Mouse (Mus musculus) MEL (cell line): ENCODE measurements around the gene Vmn1r210. TPM values are rescaled to one million over a fixed set of nuclear protein-coding genes. Genes with fewer than 3 reads are reported as not detected.

Experiments used
- DNase-seq: peaks from one replicate; pipeline ENCODE4 v3.0.0; 2011; ENCODE audit warnings: low read depth, low spot score
- H3K27ac ChIP-seq: 2 replicates; pipeline ENCODE4 v1.5.1; 2012; ENCODE audit warnings: low read depth, mild to moderate bottlenecking, control low read depth, low read length, moderate library complexity; ENCODE audit not compliant: control insufficient read depth
- H3K27me3 ChIP-seq, 2 experiments: fragments of 150-350 bp in 1 of 2; sonication (generic) in 1 of 2; 2 replicates each; pipeline ENCODE4 v1.6.1; 2012; ENCODE audit warnings: low read length in 2 of 2, mild to moderate bottlenecking in 2 of 2, improper control_type of control experiment in 1 of 2, moderate library complexity in 1 of 2; ENCODE audit not compliant: insufficient read depth in 2 of 2, control insufficient read depth in 1 of 2
- H3K36me3 ChIP-seq, 2 experiments: 2 replicates each; pipeline ENCODE4 v1.6.1; 2012 to 2014; ENCODE audit warnings: low read length in 2 of 2, improper control_type of control experiment in 1 of 2, inconsistent platforms in 1 of 2, mild to moderate bottlenecking in 1 of 2; ENCODE audit not compliant: insufficient read depth in 2 of 2, control insufficient read depth in 1 of 2
- H3K4me1 ChIP-seq, 2 experiments: fragments of 150-350 bp in 1 of 2; sonication (generic) in 1 of 2; 2 replicates each; pipeline ENCODE4 v1.6.1; 2012; ENCODE audit warnings: low read length in 2 of 2, improper control_type of control experiment in 1 of 2, mild to moderate bottlenecking in 1 of 2; ENCODE audit not compliant: insufficient read depth in 2 of 2, control insufficient read depth in 1 of 2
- H3K4me3 ChIP-seq, 2 experiments: fragments of 150-350 bp in 1 of 2; sonication (generic) in 1 of 2; 2 replicates each; pipeline ENCODE4 v1.5.1; 2012; ENCODE audit warnings: low read depth in 2 of 2, low read length in 2 of 2, mild to moderate bottlenecking in 2 of 2, moderate library complexity in 2 of 2, control low read depth in 1 of 2, improper control_type of control experiment in 1 of 2; ENCODE audit not compliant: control insufficient read depth in 1 of 2, insufficient read depth in 1 of 2
- H3K79me2 ChIP-seq: 2 replicates; pipeline ENCODE4 v1.6.1; 2012; ENCODE audit warnings: mild to moderate bottlenecking, low read length, moderate library complexity; ENCODE audit not compliant: control insufficient read depth, poor library complexity, insufficient read depth
- H3K9ac ChIP-seq: 2 replicates; pipeline ENCODE4 v1.6.1; 2012; ENCODE audit warnings: low read depth, mild to moderate bottlenecking, control low read depth, low read length, moderate library complexity; ENCODE audit not compliant: control insufficient read depth, poor library complexity, severe bottlenecking
- H3K9me3 ChIP-seq: fragments of 150-350 bp; sonication (generic); replicated peaks from 2 replicates; pipeline ENCODE4 v1.6.1; 2012; ENCODE audit warnings: mild to moderate bottlenecking, low read length, improper control_type of control experiment, moderate library complexity; ENCODE audit not compliant: insufficient read depth
- CHD1 ChIP-seq: IDR thresholded peaks from 2 replicates; pipeline ENCODE4 v1.6.1; 2012; ENCODE audit warnings: low read depth, mild to moderate bottlenecking, inconsistent platforms, low read length, improper control_type of control experiment
- CTCF ChIP-seq, 3 experiments: IDR thresholded peaks in 2 of 3; conservative IDR thresholded peaks in 1 of 3; 2 replicates each; pipeline ENCODE4 v1.5.1; 2011 to 2012; ENCODE audit warnings: low read length in 3 of 3, low read depth in 2 of 3, mild to moderate bottlenecking in 2 of 3, improper control_type of control experiment in 1 of 3, inconsistent platforms in 1 of 3, mixed read lengths in 1 of 3, moderate library complexity in 1 of 3; ENCODE audit not compliant: control insufficient read depth in 1 of 3, insufficient read depth in 1 of 3, poor library complexity in 1 of 3, severe bottlenecking in 1 of 3
- GATA1 ChIP-seq: IDR thresholded peaks from 2 replicates; pipeline ENCODE4 v1.6.1; 2011; ENCODE audit warnings: low read depth, low read length, improper control_type of control experiment
- HCFC1 ChIP-seq: IDR thresholded peaks from 2 replicates; pipeline ENCODE4 v1.6.1; 2012; ENCODE audit warnings: low read depth, mild to moderate bottlenecking, inconsistent platforms, low read length, improper control_type of control experiment, moderate library complexity
- JUND ChIP-seq: IDR thresholded peaks from 2 replicates; pipeline ENCODE4 v1.6.1; 2011; ENCODE audit warnings: low read depth, mild to moderate bottlenecking, improper control_type of control experiment, low read length
- KAT2A ChIP-seq: conservative IDR thresholded peaks from 2 replicates; pipeline ENCODE4 v1.6.1; 2012; ENCODE audit warnings: low read depth, low read length, improper control_type of control experiment, inconsistent platforms
- MAZ ChIP-seq: IDR thresholded peaks from 2 replicates; pipeline ENCODE4 v1.6.1; 2012; ENCODE audit warnings: low read depth, mild to moderate bottlenecking, inconsistent platforms, low read length, improper control_type of control experiment
- MXI1 ChIP-seq: IDR thresholded peaks from 2 replicates; pipeline ENCODE4 v1.6.1; 2011; ENCODE audit warnings: mild to moderate bottlenecking, low read depth, low read length, improper control_type of control experiment
- MYB ChIP-seq: IDR thresholded peaks from 2 replicates; pipeline ENCODE4 v1.6.1; 2011; ENCODE audit warnings: mild to moderate bottlenecking, low read depth, low read length, improper control_type of control experiment
- NELFE ChIP-seq: IDR thresholded peaks from 2 replicates; pipeline ENCODE4 v1.6.1; 2011; ENCODE audit warnings: low read depth, low read length, improper control_type of control experiment
- POLR2AphosphoS2 ChIP-seq: IDR thresholded peaks from 2 replicates; pipeline ENCODE4 v1.6.1; 2011; ENCODE audit warnings: low read length, improper control_type of control experiment
- RAD21 ChIP-seq: IDR thresholded peaks from 2 replicates; pipeline ENCODE4 v1.6.1; 2011; ENCODE audit warnings: mild to moderate bottlenecking, low read depth, low read length, improper control_type of control experiment
- SIN3A ChIP-seq: IDR thresholded peaks from 2 replicates; pipeline ENCODE4 v1.6.1; 2012; ENCODE audit warnings: low read length, improper control_type of control experiment, inconsistent platforms
- SMC3 ChIP-seq: IDR thresholded peaks from 2 replicates; pipeline ENCODE4 v1.6.1; 2011; ENCODE audit warnings: low read depth, low read length, improper control_type of control experiment
- TAL1 ChIP-seq: IDR thresholded peaks from 2 replicates; pipeline ENCODE4 v1.6.1; 2012; ENCODE audit warnings: mild to moderate bottlenecking, inconsistent platforms, low read length, moderate library complexity, mixed read lengths
- UBTF ChIP-seq: IDR thresholded peaks from 2 replicates; pipeline ENCODE4 v1.6.1; 2012; ENCODE audit warnings: low read depth, mild to moderate bottlenecking, inconsistent platforms, low read length, improper control_type of control experiment, moderate library complexity, borderline replicate concordance; ENCODE audit not compliant: insufficient read depth
- USF2 ChIP-seq, 2 experiments: IDR thresholded peaks; 2 replicates each; pipeline ENCODE4 v1.6.1; 2011 to 2012; ENCODE audit warnings: improper control_type of control experiment in 2 of 2, low read length in 2 of 2, borderline replicate concordance in 1 of 2, inconsistent platforms in 1 of 2, low read depth in 1 of 2, mild to moderate bottlenecking in 1 of 2; ENCODE audit not compliant: insufficient read depth in 1 of 2
- ZC3H11A ChIP-seq: IDR thresholded peaks from 2 replicates; pipeline ENCODE4 v1.6.1; 2012; ENCODE audit warnings: low read depth, mild to moderate bottlenecking, inconsistent platforms, low read length, improper control_type of control experiment
- ZMIZ1 ChIP-seq: IDR thresholded peaks from 2 replicates; pipeline ENCODE4 v1.6.1; 2012; ENCODE audit warnings: low read depth, mild to moderate bottlenecking, inconsistent platforms, low read length, improper control_type of control experiment, moderate library complexity
- ZNF384 ChIP-seq: IDR thresholded peaks from 2 replicates; pipeline ENCODE4 v1.6.1; 2012; ENCODE audit warnings: low read depth, mild to moderate bottlenecking, inconsistent platforms, low read length, improper control_type of control experiment
- polyA plus RNA-seq, 2 experiments: library from polyadenylated mRNA; stranded (reverse) in 1 of 2; unstranded in 1 of 2; fragments of >175 nt in 1 of 2; fragments of >200 nt in 1 of 2; gene quantifications; 2 replicates each; pipeline versions ENCODE4 v1.2.1 to v1.2.4; 2012; ENCODE audit warnings: low replicate concordance in 2 of 2, low read depth in 1 of 2; ENCODE audit not compliant: insufficient read length in 2 of 2, insufficient read depth in 1 of 2, missing spikeins in 1 of 2
- total RNA-seq: library from RNA; depleted of rRNA; stranded (reverse); fragments of 300-350 nt; gene quantifications from 2 replicates; pipeline ENCODE4 v1.2.3, GENCODE M21; 2012; rRNA removed

Gene Vmn1r210
- total RNA-seq, result 0.10 and 0.15 TPM in 2 replicates
- under 1 TPM in 1 of 2 experiments, not detected in 1; 0.84 TPM for polyA plus RNA-seq

- TF ChIP-seq SMC3 (no peak), MXI1 (no peak), MAZ (no peak), CTCF (IDR thresholded peaks at IDR 0.05 in 2 of 3, conservative IDR thresholded peaks at IDR 0.05 in 1 of 3; ENCODE audit: control insufficient read depth in 1 of 3, insufficient read depth in 1 of 3, low read depth in 2 of 3, low read length in 3 of 3, poor library complexity in 1 of 3, severe bottlenecking in 1 of 3) (no peak), TAL1 (no peak), KAT2A (no peak), POLR2AphosphoS2 (no peak), ZNF384 (no peak), GATA1 (no peak), NELFE (no peak), CHD1 (no peak), ZC3H11A (no peak), JUND (no peak), SIN3A (no peak), RAD21 (no peak), ZMIZ1 (no peak), HCFC1 (no peak), UBTF (no peak), MYB (no peak)
- H3K27me3 ChIP-seq, result no peaks in the 10 kb centered on the region
- H3K9me3 ChIP-seq, result no peaks in the 10 kb centered on the region
- H3K4me1 ChIP-seq, result peaks cover 0 to 3% of the 10 kb centered on the region in 2 experiments; a peak in 1 of 4 replicates
- no peaks in the 10 kb centered on the region; a peak in 1 of 4 replicates for H3K36me3 ChIP-seq
- peak; percentile 16 for DNase-seq
- H3K4me3 ChIP-seq, result no peak within 1 kb of the TSS
- H3K79me2 ChIP-seq, result no peaks in the 10 kb centered on the region
- H3K27ac ChIP-seq, result no peak within 1 kb of the TSS
- H3K9ac ChIP-seq, result no peak within 1 kb of the TSS
These were observed at the start of gene Vmn1r210 for GRCm38 (mm10) chr13:22831248-22831647. TSS of gene Vmn1r210 (minus strand) at chr13:22831348.

DNA sequence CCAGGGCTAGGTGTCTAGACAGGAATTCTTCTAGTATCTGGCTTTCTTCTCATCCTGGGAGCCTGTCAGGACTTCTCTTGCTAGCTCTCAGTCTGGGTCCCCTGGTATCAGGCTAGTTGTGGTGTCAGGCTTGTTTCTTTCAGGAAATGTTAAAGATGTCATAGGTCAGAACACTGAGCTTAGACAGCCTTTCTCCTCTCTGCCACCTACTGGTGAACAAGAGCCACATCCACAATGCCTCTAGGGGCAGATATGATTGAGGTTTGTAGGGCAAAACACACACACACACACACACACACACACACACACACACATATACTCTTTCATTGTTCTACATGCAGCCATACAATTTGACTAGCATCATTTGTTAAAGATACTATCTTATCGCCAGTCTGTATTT is 48.1 kb upstream of the Vmn1r210 start:
- H3K36me3 ChIP-seq, result no peaks in the 10 kb centered on the region
- H3K79me2 ChIP-seq, result no peaks in the 10 kb centered on the region
- TF ChIP-seq CTCF (IDR thresholded peaks at IDR 0.05 in 2 of 3, conservative IDR thresholded peaks at IDR 0.05 in 1 of 3; ENCODE audit: control insufficient read depth in 1 of 3, insufficient read depth in 1 of 3, low read depth in 2 of 3, low read length in 3 of 3, poor library complexity in 1 of 3, severe bottlenecking in 1 of 3) (peak in 2 of 3 experiments; percentile 7 to 34; a peak in 2 of 6 replicates), USF2 (IDR thresholded peaks at IDR 0.05; ENCODE audit: borderline replicate concordance in 1 of 2, insufficient read depth in 1 of 2, low read depth in 1 of 2, low read length in 2 of 2) (no peak), SMC3 (peak; percentile 42), ZC3H11A (no peak)
- no peak overlapping the region for H3K9ac ChIP-seq
- no peaks in the 10 kb centered on the region for H3K9me3 ChIP-seq
- no peak overlapping the region for H3K27ac ChIP-seq
- no peaks in the 10 kb centered on the region for H3K27me3 ChIP-seq
- H3K4me3 ChIP-seq, result no peak overlapping the region
- no peaks in the 10 kb centered on the region for H3K4me1 ChIP-seq
- DNase-seq, result peak; percentile 14
